Mouse (Mus musculus) cerebellum, postnatal 25 days (tissue): Measurements from ENCODE around the gene Nav1.

ENCODE experiments used
- DNase-seq, 2 experiments: peaks; one replicate each; pipeline ENCODE4 v3.0.0; 2021; ENCODE audit warnings: mixed read lengths in 2 of 2

The Nav1 gene

DNA sequence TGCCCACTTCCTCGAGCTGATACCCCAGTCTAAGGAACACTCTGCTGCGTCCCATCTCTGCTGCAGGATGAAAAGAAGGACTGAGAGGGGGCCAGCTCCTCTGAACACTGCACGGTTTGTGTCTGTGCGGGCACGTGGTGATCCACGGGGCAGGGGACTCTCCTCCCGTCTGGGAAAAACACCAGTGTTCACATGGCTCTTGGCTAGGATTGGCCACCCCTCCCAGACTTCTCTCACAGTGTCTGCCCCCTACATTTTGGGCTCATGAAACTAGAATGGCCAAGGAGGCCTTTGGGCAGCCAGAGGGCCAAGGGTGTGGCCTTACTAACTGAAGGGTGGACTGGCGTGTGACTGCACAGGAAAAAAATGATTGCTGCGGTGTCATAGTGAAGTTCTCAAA, 125.4 kb downstream of the Nav1 start:
- DNase-seq, result no peak

DNA sequence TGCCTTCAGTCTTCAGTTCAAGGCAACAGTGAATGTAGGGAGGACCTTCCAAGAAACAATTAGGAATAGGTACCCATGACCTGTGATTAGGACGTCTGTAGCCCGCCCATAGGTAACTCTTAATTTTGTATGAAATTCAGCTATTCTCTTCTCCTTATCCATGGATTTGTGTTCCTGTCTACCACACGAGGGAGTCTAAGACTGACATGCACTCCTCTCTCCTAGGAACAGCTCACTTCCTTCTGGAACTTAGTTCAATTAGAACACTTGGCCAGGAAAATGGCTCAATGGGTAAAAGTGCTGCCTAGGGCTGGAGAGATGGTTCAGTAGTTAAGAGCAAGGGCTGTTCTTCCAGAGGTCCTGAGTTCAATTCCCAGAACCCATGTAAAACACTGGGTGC, 126.3 kb downstream of the Nav1 start:
- no peak for DNase-seq

DNA sequence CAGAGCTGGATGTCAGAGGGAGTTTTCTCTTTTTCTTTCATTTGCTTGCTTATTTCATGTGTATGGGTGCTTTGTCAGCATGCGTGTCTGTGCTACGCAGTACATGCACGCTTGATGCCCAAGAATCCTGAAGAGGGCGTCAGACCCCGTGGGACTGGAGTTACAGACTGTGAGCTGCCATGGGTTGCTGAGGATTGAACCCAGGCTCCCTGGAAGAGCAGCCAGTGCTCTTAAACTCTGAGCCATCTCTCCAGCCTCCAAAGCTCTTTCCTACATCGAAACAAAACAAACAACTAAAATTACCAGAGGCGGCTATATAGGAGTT, 131.6 kb downstream of the Nav1 start:
- no peak for DNase-seq

DNA sequence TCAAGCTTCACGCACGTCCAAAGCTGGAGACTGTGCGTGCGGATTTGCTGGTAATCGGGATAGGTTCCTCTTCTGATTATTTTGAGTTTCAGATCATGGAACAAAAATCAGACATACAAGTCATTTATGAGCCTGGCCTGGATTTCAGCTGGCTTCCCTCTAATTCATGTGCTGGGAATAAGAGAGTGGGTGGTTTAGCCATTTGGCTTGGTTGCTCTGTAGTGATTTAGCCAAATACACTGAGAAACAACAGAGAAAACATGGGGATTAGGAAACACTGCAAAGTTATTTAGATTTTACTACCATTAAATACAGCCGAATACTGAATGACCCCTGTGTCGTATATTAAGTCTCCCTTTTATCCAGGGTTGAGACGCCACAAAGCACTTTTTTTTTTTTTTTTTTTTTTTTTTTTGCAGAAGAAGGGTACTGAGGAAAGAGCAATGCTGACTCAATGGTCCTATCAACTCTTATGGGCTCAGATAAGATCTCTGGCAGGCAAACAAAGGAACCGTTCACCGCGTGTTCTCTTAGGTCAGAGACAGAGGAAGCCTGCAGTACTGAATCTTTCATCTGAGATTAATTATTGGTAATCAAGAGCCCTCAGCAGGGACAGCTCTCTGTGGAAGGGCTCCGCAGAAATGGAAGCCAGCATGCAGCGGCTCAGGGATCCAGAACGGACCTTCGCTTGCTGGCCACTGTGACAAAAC, 132.1 kb downstream of the Nav1 start:
- DNase-seq, result no peak

DNA sequence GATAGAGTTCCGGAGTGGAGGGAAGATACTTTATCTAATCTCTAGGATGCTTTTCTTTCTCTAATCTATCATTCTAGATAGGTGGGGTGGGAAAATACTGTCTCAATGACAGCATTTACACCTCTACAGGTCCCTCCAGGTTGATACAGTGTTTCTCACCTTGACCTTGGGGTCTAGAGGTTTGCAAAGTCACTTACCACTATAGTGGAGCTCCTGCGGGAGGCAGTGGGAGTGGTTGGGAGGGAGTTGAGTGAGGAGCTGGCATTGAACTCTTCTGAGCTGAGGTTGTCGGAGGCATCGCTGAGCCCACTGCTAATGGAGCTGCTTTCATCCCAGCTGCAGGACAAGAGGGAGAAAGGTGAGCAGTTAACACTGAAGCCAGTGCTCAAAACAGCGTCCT, 134.6 kb downstream of the Nav1 start:
- no peak for DNase-seq

DNA sequence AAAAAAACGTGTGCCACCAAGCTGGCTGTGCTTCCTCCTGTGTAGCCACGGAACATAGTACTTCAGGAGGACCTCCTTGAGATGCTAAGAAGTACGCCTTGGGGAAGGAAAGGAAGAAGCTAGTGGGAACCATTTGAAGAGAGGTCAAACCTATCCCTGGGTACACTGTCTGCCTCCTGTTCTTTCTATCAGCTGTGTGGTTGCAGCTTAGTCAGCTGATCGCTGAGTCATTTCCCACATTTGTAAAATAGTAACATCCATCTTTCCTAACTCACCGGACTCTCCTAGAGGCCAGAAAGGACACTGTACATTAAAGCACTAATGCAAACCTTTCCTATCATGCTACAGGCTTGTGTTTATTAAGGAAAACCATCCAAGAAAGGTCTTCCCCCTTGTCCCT, 135.4 kb downstream of the Nav1 start:
- no peak for DNase-seq

DNA sequence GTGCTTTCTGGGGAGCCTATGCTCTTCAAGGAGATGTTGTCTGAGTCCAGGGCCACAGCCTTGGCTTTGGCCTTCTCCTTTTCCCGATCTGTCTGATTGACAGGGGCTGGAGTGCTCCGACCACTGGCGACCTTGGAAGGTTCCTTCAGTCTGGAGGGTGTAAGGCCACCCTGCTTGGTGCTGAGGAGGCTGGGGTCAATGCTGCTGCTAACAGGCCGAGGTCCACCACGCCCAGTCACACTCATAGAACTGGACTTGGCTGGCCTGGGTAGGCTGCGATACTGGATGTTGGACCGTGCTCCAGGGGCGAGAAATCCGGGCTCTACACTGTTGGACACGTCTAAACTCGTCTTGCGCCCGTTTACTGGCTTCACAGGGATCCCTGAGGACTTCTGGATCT, 136.5 kb downstream of the Nav1 start:
- no peak for DNase-seq

DNA sequence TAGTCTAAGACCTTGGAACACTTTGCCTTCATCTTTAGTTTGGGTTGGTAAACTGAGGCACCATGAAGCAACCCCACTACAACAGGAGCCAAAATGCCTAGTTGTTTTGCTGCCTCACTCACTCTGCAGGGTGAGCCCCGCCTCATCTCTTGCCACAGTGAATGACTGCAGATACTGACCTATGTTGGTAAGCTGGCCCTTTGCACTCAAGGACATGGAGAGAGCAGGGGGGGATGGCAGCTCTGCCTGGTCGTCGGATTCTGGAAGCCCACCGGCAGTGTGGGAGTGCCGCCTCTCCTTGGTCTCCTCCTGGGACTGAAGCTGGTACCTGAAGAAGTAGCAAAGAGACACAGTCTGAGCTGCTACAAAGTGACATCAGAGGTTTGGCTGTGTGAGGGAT, 139.6 kb downstream of the Nav1 start:
- no peak for DNase-seq

DNA sequence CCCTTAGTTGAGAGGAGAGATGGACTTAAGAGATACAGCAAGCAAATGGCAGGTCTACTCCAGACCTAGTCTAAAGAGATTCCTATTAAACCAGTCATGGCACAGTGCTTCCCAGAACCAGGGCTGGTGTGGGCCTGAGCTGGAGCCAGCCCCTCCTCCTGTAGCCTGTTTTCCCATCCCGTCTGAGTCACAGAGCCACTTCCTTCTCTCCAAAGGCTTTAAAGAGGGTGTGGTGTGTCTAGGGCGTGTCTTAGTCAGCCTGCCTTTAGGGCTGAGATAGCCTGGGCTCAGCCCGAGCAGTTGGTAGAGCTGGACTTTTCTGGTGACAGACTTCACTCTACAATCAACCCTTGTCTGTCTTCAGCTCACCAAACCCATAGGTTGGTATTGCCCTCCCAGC, 140.2 kb downstream of the Nav1 start:
- no peak for DNase-seq

DNA sequence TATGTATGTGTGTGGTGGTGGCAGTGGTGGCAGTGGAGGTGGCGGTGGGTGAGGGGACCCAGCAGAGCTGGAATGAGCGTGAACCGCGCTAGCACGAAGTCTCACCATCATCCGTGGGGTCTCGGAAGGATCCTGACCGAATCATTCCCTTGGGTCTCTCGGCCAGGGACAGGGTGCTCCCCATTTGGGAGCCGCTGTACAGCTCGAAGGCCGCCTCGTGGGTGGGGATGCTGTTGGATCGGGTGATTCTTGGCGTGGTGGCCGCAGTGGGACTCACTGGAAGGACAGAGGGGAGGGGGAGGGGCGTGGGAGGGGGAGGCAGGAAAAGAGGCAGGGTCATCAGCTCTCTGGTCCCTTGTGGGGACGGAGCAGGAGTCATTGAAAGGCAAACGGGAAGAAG, 141.4 kb downstream of the Nav1 start:
- DNase-seq, result no peak

DNA sequence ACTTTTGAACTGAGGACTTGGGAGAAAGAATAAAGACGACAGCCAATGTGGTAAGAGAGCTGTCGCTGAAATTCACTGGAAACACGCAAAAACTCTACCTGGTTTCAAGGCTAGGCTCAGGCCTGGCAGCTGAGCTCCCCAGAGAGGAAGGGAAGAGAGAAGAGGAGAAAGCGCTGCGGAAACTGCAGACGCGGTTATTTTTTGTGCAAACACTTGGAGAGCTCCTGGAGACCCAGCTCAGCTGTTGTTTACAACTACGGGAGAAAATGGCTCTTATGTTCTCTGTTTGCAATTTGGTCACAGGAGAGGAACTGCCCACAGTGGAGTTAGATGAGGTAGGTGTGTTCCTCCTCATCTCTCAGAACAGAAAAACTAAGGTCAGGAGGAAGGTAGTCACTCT, 144.4 kb downstream of the Nav1 start:
- DNase-seq, result no peak

DNA sequence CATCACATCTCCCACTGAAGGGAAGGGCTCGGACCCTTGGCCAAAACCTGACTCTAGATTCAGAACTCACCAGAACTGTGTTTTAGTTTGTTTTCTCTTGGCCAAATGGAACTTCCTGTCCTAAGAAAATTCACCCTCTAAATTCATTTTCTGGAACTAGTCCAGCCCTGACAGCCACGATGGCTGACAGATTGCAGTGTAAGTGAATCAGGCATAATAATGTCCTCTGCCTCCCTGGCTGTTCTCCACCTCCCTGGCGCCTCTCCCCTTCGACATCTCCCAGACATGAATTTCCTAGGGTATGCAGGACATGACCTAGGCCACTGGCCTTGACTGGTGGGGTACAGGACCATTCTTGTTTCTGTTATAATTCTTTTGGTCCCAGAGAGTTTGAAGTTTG, 144.8 kb downstream of the Nav1 start:
- DNase-seq, result no peak

DNA sequence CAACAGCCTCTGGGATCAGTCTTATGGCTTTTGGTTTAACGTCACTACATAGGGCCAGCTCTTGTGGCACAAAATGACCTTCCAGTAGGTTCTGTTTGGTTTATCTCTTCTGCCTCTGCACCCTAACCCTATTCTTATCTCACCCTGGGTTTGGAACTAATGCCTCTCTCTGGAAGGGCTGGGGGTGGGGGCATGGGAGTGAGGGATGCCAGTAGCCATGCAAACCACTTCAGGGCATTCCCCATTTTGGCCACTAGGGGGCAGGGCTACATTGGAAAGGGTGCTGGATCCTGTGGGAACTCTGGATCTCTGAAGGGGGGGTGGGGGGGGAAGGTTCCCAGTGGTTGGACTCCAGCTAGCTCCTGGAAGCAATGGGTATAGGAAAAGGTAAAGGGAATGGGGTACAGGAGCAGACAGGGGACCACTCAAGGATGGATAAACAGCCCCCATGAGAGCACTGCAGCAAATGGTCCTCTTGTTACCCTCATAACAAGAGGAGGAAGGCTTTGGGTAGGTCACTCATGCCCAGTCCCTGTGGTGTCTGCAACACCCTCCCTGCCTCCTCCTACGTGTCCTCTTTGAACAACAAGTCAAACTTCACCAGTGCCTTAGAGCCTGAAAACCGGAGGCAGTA, 145.9 kb downstream of the Nav1 start:
- DNase-seq, result peak; percentile 73 to 86

DNA sequence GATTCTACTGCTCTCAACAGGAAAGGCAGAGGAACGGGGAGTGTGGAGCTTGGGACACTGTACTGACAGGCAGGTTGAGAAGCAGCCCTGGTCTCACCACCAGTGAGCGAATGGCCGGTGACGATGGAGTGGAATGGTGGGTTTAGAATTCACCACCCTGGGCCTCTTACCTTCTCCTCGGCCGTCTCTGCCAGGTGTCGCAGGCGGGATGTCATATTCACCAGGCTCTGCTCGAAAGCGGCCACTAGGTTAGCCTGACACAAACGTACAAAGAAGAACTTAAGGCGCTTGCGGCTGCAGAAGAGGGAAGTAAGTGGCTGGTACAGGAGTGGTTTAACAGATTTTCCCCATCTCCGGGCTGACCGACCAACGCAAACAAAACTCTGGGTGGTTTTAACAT, 146.6 kb downstream of the Nav1 start:
- no peak for DNase-seq

DNA sequence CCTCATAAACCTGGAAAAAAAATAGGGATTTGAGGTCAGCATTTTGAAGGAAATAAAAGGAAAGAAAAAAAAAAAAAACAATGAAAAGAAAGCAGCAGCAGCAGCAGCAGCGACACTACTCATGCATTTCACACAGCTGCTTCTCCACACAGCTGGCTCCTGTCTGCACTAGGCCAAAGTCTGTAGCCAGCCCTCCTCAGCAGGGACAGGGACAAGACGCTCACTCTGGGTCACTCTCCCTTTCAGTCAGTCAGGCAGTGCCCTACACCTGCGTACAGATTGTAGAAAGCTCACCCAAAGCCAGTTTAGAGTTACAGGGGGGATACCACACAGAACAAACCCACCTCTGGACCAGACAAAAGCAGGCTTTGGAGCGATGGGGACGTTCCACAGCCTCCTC, 149.2 kb downstream of the Nav1 start:
- DNase-seq, result no peak

DNA sequence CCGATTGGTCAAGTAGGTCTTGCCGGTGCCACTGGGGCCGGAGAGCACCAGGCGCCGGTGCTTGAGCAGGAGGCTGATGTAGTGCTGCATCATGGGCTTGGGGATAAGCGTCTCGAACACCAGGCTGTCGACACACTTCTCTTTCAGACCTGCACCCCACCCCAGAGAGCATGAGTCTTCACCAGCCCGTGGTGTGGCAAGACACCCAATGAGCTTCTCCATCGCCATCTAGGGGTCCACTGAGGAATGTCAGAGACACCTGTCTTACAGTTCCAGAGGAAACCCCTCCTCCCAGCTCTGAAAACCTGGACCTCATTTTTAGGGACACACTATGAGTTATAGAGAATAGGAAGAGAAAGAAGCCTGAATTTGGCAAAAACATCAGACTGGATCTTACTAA, 154.8 kb downstream of the Nav1 start:
- peak in 1 of 2 experiments; percentile 56 for DNase-seq

DNA sequence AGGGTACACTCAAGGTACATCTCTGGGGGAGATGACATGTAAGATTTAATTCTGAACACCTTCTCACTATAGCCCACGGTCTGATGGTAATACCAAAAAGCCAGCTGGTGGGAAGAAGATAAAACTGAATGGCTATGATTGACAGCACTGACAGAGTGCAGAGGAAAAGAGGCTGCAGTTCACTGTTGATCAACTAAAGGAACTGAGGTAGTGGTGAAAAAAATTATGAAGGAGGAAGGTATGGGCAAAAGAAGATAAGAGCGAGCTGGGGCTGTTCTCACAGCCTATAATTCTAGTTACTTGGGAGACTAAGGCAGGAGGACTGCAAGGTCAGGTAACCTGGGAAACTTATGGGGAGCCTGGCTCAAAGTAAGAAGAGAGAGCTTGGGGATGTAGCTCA, 155.7 kb downstream of the Nav1 start:
- DNase-seq, result no peak

DNA sequence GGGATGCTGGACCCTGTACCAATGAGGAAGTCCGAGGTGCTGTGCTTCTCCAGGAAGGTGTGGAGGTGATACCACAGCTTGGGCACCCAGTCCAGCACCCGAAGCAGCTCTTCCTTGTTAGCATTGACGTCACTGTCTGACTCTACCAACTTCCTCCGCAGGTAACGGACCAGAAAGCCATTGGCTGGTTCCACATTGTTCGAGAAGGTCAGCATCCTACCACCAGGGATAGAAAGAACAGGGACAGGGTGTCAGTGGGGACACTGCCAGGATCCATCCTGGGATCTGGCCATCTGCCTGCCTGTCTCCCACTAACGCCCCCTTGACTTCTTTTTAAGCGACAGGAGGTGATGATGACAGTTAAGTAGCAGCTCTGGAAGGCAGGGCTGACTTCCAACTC, 157.2 kb downstream of the Nav1 start:
- DNase-seq, result no peak

DNA sequence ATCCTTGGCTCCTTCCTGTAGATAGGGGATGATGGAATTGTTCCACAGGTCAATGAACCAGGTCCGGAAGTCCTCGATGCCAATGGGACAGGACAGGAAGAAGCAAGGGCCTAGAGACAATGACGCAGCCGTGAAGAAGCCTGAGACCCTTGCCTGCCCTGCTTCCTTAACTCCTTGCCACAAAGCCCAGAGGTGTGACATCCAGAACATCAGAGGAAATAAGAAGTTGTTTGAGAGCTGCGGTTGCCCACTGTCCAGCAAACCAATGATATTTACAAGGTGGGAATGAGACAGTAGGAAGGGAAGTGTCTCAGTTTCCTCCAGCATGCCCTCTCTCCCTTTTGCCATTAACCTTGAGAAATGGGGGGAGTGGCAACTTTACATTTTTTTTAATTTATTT, 158.2 kb downstream of the Nav1 start:
- no peak for DNase-seq

DNA sequence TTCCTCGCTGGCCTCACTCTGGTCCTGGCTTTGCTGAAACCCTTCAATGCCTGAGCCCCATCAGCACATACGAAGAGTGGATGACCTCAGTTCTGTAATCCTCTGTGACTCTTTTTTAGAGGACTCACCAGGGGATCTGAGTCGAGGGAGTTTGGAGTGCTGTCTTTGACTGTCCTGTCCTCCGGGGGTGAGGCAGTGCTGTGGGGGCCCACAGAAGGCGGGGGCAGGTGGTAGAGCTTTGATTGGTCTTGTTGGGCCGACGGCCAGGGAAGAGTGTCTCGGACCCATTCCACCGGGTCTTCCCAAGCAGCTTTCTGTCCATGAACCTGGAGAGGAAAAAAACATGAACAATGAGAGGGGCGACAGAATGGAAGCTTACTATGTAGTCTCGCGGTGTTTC, 163.6 kb downstream of the Nav1 start:
- no peak for DNase-seq

DNA sequence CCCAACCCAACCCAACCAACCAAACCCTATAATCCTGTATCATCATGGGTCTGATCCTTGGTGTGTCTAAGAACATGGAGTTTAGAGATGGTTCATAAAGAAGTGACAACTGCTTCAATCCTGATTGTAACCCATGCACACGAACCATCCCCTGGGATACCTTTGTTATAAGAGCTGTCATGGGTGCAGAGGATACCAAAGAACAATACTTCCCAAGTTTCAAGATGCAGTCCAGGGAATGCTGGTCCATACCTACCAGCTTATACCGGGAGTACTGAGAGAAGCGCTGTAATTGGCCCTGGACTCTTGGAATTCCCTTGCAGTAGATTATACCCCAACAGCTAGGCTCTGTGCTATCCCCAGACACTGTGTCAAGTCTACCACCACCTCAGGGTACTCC, 165.2 kb downstream of the Nav1 start:
- DNase-seq, result no peak

DNA sequence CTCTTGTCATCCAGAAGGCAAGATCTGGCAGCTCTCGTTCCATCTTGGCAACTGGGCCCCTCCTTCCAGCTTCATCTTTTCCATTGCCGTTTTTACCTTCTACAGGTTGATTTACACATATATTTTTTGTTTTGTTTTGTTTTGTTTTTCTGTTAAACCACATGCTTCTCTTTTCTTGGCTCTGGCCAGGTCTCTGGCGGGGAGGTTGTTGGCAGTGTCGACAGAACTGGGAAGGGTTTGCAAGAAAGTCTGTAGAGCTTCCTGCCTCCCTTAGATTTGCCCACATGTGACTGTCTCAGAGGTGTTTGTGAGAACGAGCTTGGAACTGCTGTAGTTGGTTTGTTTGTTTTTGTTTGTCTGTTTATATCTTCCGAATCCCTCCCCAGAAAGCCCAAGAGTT, 166.1 kb downstream of the Nav1 start:
- no peak for DNase-seq

DNA sequence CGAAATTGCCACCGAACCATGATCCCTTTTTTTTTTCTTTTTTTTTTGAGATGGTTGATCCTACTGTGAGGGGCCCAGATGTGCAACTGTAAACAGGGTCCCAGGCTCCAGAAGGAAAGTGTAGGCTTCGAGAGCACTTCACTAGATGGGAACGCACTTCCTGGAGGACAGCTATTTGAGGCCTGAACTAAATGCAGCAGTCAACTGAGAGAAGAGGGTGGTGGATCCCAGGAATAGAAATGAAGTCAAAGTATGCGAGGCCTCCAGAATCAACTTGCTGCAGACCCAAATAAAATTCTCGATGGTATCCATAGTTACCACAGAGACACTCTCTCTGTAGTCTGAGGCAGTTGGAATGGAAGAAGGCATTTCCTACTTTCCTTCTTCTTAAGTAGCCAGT, 168.3 kb downstream of the Nav1 start:
- DNase-seq, result no peak

DNA sequence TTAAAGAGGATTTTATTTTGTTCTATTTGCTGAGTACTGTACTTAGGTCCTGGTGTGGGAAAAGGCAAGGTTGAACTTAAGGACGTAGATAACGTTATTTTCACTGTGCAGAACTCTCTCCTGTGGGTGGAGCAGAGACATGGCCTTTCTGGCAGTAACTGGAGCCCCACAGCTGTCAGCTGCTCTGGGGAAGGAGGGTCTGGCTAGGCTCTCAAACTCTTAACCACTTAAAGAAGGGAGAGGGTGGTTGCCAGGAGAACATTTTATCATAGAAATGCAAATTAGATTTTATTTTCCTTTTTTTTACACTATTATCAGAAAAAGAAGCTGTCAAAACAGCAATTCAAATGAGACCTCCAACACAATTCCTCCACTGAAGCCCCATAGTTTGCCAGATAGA, 171.3 kb downstream of the Nav1 start:
- DNase-seq, result no peak

DNA sequence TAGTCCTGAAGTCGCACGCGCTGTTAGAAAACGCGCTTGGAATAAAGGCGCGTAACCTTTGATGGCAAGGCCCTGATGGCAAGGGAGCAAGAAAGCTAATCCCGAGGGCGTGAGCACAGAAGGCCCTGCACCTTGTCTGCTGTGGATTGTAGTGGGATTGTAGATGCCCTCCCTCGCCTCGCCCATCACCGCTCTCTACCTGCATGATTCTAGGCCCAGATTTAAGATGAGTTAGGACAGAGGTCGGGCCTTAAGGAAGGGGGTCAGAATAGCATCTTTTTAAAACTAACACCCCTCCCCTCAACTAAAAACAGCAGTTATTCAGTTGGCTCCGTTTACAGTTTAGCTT, 176.5 kb downstream of the Nav1 start:
- no peak for DNase-seq
